8 mouse cellular contexts compared by ENCODE assay signal in the genomic region with DNA sequence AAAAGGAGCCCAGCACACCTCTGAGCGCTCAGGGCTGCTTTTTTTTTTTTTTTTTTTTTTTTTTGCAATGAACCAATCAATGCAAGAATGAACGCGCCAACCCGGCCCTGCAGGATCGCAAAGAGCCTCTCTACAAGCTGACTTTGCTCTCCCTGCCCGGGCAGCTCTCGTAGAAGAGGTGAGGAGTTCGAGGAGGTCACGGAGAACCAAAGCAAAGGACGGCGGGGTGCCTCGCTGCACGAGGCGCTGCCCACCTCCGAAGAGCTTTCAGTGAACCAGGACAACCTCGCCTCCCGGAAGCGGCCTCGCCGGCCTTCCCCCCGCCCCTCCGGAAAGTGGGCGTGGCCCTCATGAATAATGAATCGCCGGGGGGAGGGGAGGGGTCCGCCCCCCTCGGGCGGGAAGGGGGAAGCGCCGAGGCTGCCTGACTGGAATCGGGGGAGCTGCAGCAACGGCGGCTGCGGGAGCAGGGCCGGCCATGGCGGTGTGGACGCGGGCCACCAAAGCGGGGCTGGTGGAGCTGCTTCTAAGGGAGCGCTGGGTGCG. TPM values are rescaled to one million over a fixed set of nuclear protein-coding genes. Genes with fewer than 3 reads are reported as not detected.
DNase-seq lines count a peak whose midpoint lies in the region; ATAC-seq lines count a peak whose summit lies in the region.

Gene Sntb2 (plus strand): TSS at position 427 of the 546 bp plus-strand sequence.

- H3K9ac ChIP-seq in hindbrain, embryonic 14.5 days, result peak within 1 kb of the TSS; percentile 81

- 0 out of 2 replicates have a peak, but pooled peaks cover 13% of the 10 kb centered on the region for H3K27me3 ChIP-seq in hindbrain, embryonic 14.5 days (ENCODE audit: control insufficient read depth, insufficient read depth, low read length)

- peaks cover 18% of the 10 kb centered on the region for H3K4me1 ChIP-seq in hindbrain, embryonic 14.5 days (replicated peaks; ENCODE audit: control insufficient read depth, insufficient read depth, low read length)

- WGBS in hindbrain, embryonic 14.5 days, result under 1% methylated on average over 40 of the region's 41 CpGs

- H3K9me3 ChIP-seq in hindbrain, embryonic 14.5 days (ENCODE audit: control insufficient read depth, low read length), result no peaks in the 10 kb centered on the region

- peak within 1 kb of the TSS; percentile 85 for H3K4me2 ChIP-seq in hindbrain, embryonic 14.5 days (replicated peaks)

- H3K4me3 ChIP-seq in hindbrain, embryonic 14.5 days (replicated peaks; ENCODE audit: low read length), result peak within 1 kb of the TSS; percentile 72

- H3K27ac ChIP-seq in hindbrain, embryonic 14.5 days, result peak within 1 kb of the TSS; percentile 88

- ATAC-seq in hindbrain, embryonic 14.5 days (ENCODE audit: low FRiP score), result peak; percentile 90

- DNase-seq in MN1 (ENCODE audit: low spot score), result peak; percentile 96
- DNase-seq in cerebellum, adult 8-10 months, result peak; percentile 91
- peak; percentile 76 to 77 for DNase-seq in frontal cortex, postnatal 14 days (ENCODE audit: low spot score in 2 of 2)
- peak; percentile 93 for DNase-seq in hindbrain, embryonic 14.5 days (ENCODE audit: low spot score)
- DNase-seq in layer of hippocampus, postnatal 36 days, result peak; percentile 86 to 89
- peak; percentile 96 for DNase-seq in lung, postnatal 36 days
- DNase-seq in retina, postnatal 1 day, result peak; percentile 96
- peak; percentile 88 to 92 for DNase-seq in urinary bladder, adult 18-20 months (ENCODE audit: low spot score in 2 of 2)

- H3K36me3 ChIP-seq in hindbrain, embryonic 14.5 days (replicated peaks; ENCODE audit: control insufficient read depth, insufficient read depth), result no peaks in the 10 kb centered on the region

RNA-seq across cellular contexts. Expression of gene Sntb2, which starts in this region (rescaled TPM):
- polyA plus RNA-seq in hindbrain, embryonic 14.5 days (2014; fragmentation: Nextera tagmentation; extraction: Ambion mirVana), result 6.3 and 7.3 TPM in 2 replicates
- total RNA-seq in layer of hippocampus, postnatal 36 days (2021), result 10 to 100 TPM; 22.4 to 27.9 TPM

Comparison
In these comparisons a context has a peak if more than half of its experiments do, and no peak if none do; other contexts are left out.
1. Peak in every context shown above with its lines: DNase-seq, ATAC-seq, H3K4me3 ChIP-seq and H3K27ac ChIP-seq.